ENCODE assay signal across 1 mouse cellular context in genomic region chr1:72237007-72237775, GRCm38 (mm10).
TF ChIP-seq lines count a peak whose summit lies in the region.

No protein-coding gene starts in this region.

TF ChIP-seq in CH12.LX, 34 proteins besides CTCF, POLR2A, EP300 and RAD21 (continued from another document):
- TF ChIP-seq MEF2A (IDR thresholded peaks at IDR 0.05; ENCODE audit: borderline replicate concordance, low read depth, low read length) (no peak), USF1 (IDR thresholded peaks at IDR 0.05; ENCODE audit: low read depth, low read length) (no peak), USF2 (conservative IDR thresholded peaks at IDR 0.05; ENCODE audit: low read depth, low read length) (no peak), ZKSCAN1 (IDR thresholded peaks at IDR 0.05; ENCODE audit: borderline replicate concordance, low read depth, low read length) (no peak), E2F4 (IDR thresholded peaks at IDR 0.05; ENCODE audit: insufficient replicate concordance, low read depth, low read length) (0 out of 2 replicates have a peak, but pooled peaks have one; percentile 5), HCFC1 (IDR thresholded peaks at IDR 0.05; ENCODE audit: low read depth, low read length) (peak; percentile 51), BHLHE40 (IDR thresholded peaks at IDR 0.05; ENCODE audit: low read depth, low read length) (no peak), CHD2 (IDR thresholded peaks at IDR 0.05; ENCODE audit: low read length) (peak; percentile 50; the same call in 1 of the 2 replicates)
TF ChIP-seq in CH12.LX: peak in this region for 13.
